In the genomic region with DNA sequence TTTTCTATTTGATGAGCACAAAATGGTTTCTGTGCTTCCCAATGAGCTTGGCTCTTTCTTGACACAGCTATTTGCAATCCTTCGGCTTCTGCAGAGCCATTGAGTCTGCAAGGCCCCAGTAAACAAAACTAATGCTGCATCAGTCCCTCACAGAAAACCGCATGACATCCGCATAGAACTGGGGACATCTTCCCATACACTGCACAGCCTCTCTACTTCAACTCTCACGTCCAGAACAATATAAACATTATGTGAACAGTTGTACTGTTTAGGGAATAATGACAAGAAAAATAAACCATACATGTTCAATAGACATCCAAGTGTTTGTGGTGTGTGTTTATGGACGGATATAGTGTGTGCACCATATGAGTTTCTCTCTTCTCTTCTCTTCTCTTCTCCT, we compare ENCODE assay signal across 21 mouse cellular contexts.
DNase-seq lines count a peak whose midpoint lies in the region; ATAC-seq and TF ChIP-seq lines count a peak whose summit lies in the region.
"Had no signal": no experiment of that assay in that cellular context is flagged by ENCODE, and none has a peak within 500 bp of the region (broad histone marks: within the 10 kb centered on the region; RNA-seq: fewer than 3 reads in every experiment).

No protein-coding gene starts in this region.

- H3K9me3 ChIP-seq in lung, embryonic 15.5 days, result no peaks in the 10 kb centered on the region
- no peaks in the 10 kb centered on the region for H3K9me3 ChIP-seq in lung, postnatal 0 days (ENCODE audit: low read length)
- H3K9me3 ChIP-seq: embryonic facial prominence, embryonic 13.5 days; embryonic facial prominence, embryonic 15.5 days; forebrain, embryonic 10.5 days had no signal

- H3K27ac ChIP-seq in lung, embryonic 15.5 days, result 0 out of 2 replicates have a peak overlapping the region, but pooled peaks have one; percentile 41
- no peak overlapping the region for H3K27ac ChIP-seq in lung, postnatal 0 days (ENCODE audit: low read length)
- H3K27ac ChIP-seq: embryonic facial prominence, embryonic 13.5 days; embryonic facial prominence, embryonic 15.5 days; forebrain, embryonic 10.5 days; forebrain, embryonic 12.5 days had no signal

- no peak for DNase-seq in lung, postnatal 4 days
- peak; percentile 32 for DNase-seq in lung, postnatal 0 days (ENCODE audit: low spot score)
- no peak for DNase-seq in lung, postnatal 36 days
- DNase-seq: adrenal gland, adult 2 months; adrenal gland, postnatal 10 days; adrenal gland, postnatal 25 days; cerebellum, adult 11 months; cerebellum, adult 18-20 months; cerebellum, adult 8-10 months; cerebellum, adult 9-11 months; cerebellum, postnatal 14 days; cerebellum, postnatal 36 days; embryo, embryonic 11 days had no signal

- no peak overlapping the region for H3K4me2 ChIP-seq in lung, embryonic 15.5 days
- H3K4me2 ChIP-seq in lung, postnatal 0 days (replicated peaks; ENCODE audit: low read depth, low read length), result no peak overlapping the region
- H3K4me2 ChIP-seq: embryonic facial prominence, embryonic 13.5 days; embryonic facial prominence, embryonic 15.5 days; forebrain, embryonic 12.5 days had no signal

- no peak overlapping the region for H3K4me3 ChIP-seq in lung, embryonic 15.5 days
- H3K4me3 ChIP-seq in lung, postnatal 0 days (ENCODE audit: low read depth, low read length), result no peak overlapping the region
- H3K4me3 ChIP-seq: embryonic facial prominence, embryonic 13.5 days; embryonic facial prominence, embryonic 15.5 days; erythroblast, embryonic 14.5 days; forebrain, embryonic 10.5 days; forebrain, embryonic 12.5 days had no signal

- no peak for TF ChIP-seq EP300 in lung, postnatal 0 days (IDR thresholded peaks at IDR 0.05)

- no peaks in the 10 kb centered on the region for H3K27me3 ChIP-seq in lung, embryonic 15.5 days
- H3K27me3 ChIP-seq in lung, postnatal 0 days (replicated peaks; ENCODE audit: insufficient read depth, low read length), result no peaks in the 10 kb centered on the region
- H3K27me3 ChIP-seq: embryonic facial prominence, embryonic 13.5 days; embryonic facial prominence, embryonic 15.5 days; forebrain, embryonic 12.5 days had no signal

- peak; percentile 90 for ATAC-seq in lung, embryonic 15.5 days (ENCODE audit: borderline replicate concordance, extremely low read depth, low FRiP score, low TSS enrichment)
- peak; percentile 68 for ATAC-seq in lung, postnatal 0 days
- ATAC-seq: forebrain, embryonic 14.5 days; forebrain, embryonic 16.5 days had no signal

- 0 out of 2 replicates have a peak, but pooled peaks cover 3% of the 10 kb centered on the region for H3K4me1 ChIP-seq in lung, embryonic 15.5 days
- H3K4me1 ChIP-seq in lung, postnatal 0 days (ENCODE audit: insufficient read depth, low read depth, low read length), result no peaks in the 10 kb centered on the region
- H3K4me1 ChIP-seq: embryonic facial prominence, embryonic 13.5 days; embryonic facial prominence, embryonic 15.5 days had no signal

- 36% methylated on average over 5 of the region's 5 CpGs for WGBS in lung, embryonic 15.5 days
- 49% methylated on average over 5 of the region's 5 CpGs for WGBS in lung, postnatal 0 days

- no peak overlapping the region for H3K9ac ChIP-seq in lung, embryonic 15.5 days
- H3K9ac ChIP-seq in lung, postnatal 0 days (replicated peaks; ENCODE audit: low read depth), result no peak overlapping the region
- H3K9ac ChIP-seq: embryonic facial prominence, embryonic 13.5 days; embryonic facial prominence, embryonic 15.5 days; forebrain, embryonic 12.5 days had no signal

- H3K36me3 ChIP-seq in lung, embryonic 15.5 days, result no peaks in the 10 kb centered on the region
- H3K36me3 ChIP-seq in lung, postnatal 0 days (ENCODE audit: insufficient read depth, low read length), result no peaks in the 10 kb centered on the region
- H3K36me3 ChIP-seq: embryonic facial prominence, embryonic 13.5 days; embryonic facial prominence, embryonic 15.5 days had no signal

- no peak for TF ChIP-seq CTCF in lung, postnatal 0 days (IDR thresholded peaks at IDR 0.05)
